Mouse (Mus musculus): Measurements from ENCODE around the gene Gm10591. TPM values are rescaled to one million over a fixed set of nuclear protein-coding genes. Genes with fewer than 3 reads are reported as not detected.
"Not testable (repeated sequence)": the region's sequence is repeated elsewhere in the genome, so short reads cannot be mapped to it uniquely, and the experiment has no call there.

Gm10591 gene
- polyA plus RNA-seq (2012; rRNA removed), result not detected in 2 replicates

GRCm38 (mm10) chr4:42611895-42612294 is at the start of gene Gm10591:
Gene Gm10591, plus strand, starts transcription at chr4:42612195.
- not testable (repeated sequence) for DNase-seq (ENCODE audit: extremely low spot score in 1 of 2, low spot score in 1 of 2)

- not testable (repeated sequence) for DNase-seq (ENCODE audit: extremely low spot score in 1 of 2, low spot score in 1 of 2)
These were observed 17.4 kb downstream of the Gm10591 start, which contains the start of gene Gm2564 for GRCm38 (mm10) chr4:42629419-42629818. Gene Gm2564, plus strand, starts transcription at chr4:42629719.

- DNase-seq (ENCODE audit: extremely low spot score in 1 of 2, low spot score in 1 of 2), result not testable (repeated sequence)
These were observed 43.0 kb downstream of the Gm10591 start, which contains the start of gene Ccl27b for GRCm38 (mm10) chr4:42654951-42655350. Gene Ccl27b, plus strand, starts transcription at chr4:42655251.

- DNase-seq (ENCODE audit: extremely low spot score in 1 of 2, low spot score in 1 of 2), result not testable (repeated sequence)
These were observed 49.8 kb downstream of the Gm10591 start, which contains the start of gene Il11ra2 for GRCm38 (mm10) chr4:42661793-42662192. Gene Il11ra2, minus strand, starts transcription at chr4:42661893.

Other genes with a start within 250 kb of the Gm10591 start
- not detected in 2 replicates for gene Gm21586, start 172.8 kb upstream of the Gm10591 start, polyA plus RNA-seq (2012; rRNA removed)
- gene Gm2163, start 145.4 kb upstream of the Gm10591 start, polyA plus RNA-seq (2012; rRNA removed), result 1.1 and 1.3 TPM in 2 replicates
- gene Fam205a2, start 84.0 kb upstream of the Gm10591 start, polyA plus RNA-seq (2012; rRNA removed), result 0.66 TPM in 1 of 2 replicates, not detected in the other
- gene Gm2564, start 17.5 kb downstream of the Gm10591 start, polyA plus RNA-seq (2012; rRNA removed), result 1.2 and 1.8 TPM in 2 replicates
- 5.6 and 6.9 TPM in 2 replicates for gene Ccl27b, start 43.1 kb downstream of the Gm10591 start, polyA plus RNA-seq (2012; rRNA removed)
- gene Il11ra2, start 49.7 kb downstream of the Gm10591 start, polyA plus RNA-seq (2012; rRNA removed), result 0.08 TPM in 1 of 2 replicates, not detected in the other
- gene 4930578G10Rik, start 123.3 kb downstream of the Gm10591 start, polyA plus RNA-seq (2012; rRNA removed), result 0.92 and 1.3 TPM in 2 replicates
- gene Ccl19, start 144.4 kb downstream of the Gm10591 start, polyA plus RNA-seq (2012; rRNA removed), result 1.4 and 2.8 TPM in 2 replicates
- 0.12 and 1.3 TPM in 2 replicates for gene Ccl21a, start 161.8 kb downstream of the Gm10591 start, polyA plus RNA-seq (2012; rRNA removed)
- 0.11 and 0.18 TPM in 2 replicates for gene Fam205a1, start 241.7 kb downstream of the Gm10591 start, polyA plus RNA-seq (2012; rRNA removed)
- 0.14 TPM in 1 of 2 replicates, not detected in the other for gene Gm12394, start 244.6 kb downstream of the Gm10591 start, polyA plus RNA-seq (2012; rRNA removed)

Measured in frontal cortex, adult 2 months (tissue).